8 mouse cellular contexts compared by ENCODE assay signal in the genomic region with DNA sequence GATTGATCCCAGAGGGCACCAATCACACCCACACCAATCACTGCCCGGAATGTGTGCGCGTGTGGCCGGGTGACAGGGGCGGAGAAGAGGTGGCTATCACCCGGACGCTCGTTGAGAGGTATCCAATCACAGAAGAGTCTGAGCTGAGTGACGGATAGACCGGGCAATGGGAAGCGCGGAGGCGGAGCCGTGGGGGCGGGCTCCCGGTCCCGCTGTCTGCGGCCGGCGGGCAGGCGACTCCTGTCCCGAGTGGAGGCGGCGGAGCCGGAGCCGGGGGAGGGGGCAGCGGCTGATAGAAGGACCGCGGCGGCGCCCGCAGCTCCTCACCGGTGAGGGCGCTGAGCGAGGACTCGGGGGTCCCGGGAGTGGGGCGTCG. TPM values are rescaled to one million over a fixed set of nuclear protein-coding genes. Genes with fewer than 3 reads are reported as not detected.
A peak's percentile ranks its signal among the peaks of the same experiment; 100 is the strongest.
DNase-seq lines count a peak whose midpoint lies in the region; ATAC-seq lines count a peak whose summit lies in the region.

A gene (plus strand): TSS at position 139 of the 376 bp plus-strand sequence.

- DNase-seq in adrenal gland, adult 18-20 months (ENCODE audit: low spot score in 2 of 2) = peak; percentile 97
- DNase-seq in embryo, embryonic 11 days = peak; percentile 95
- peak; percentile 99 for DNase-seq in gastrocnemius, postnatal 25 days
- peak; percentile 98 for DNase-seq in intestine, embryonic 14.5 days (ENCODE audit: low spot score)
- DNase-seq in left cerebral cortex, postnatal 14 days (ENCODE audit: low spot score in 2 of 2) = peak; percentile 99
- peak; percentile 97 for DNase-seq in mesoderm, embryonic 11.5 days (ENCODE audit: low read depth, low spot score)
- peak; percentile 98 to 99 for DNase-seq in right cerebral cortex, postnatal 36 days (ENCODE audit: low spot score in 2 of 2)
- DNase-seq in yolk sac, embryonic 10.5 days (ENCODE audit: low spot score) = peak; percentile 94

- under 1% methylated on average over 39 of the region's 39 CpGs for WGBS in intestine, embryonic 14.5 days

- peak within 1 kb of the TSS; percentile 78 for H3K4me3 ChIP-seq in intestine, embryonic 14.5 days (ENCODE audit: low read depth, low read length)

- peak within 1 kb of the TSS; percentile 87 for H3K27ac ChIP-seq in intestine, embryonic 14.5 days (ENCODE audit: low read depth)

- H3K36me3 ChIP-seq in intestine, embryonic 14.5 days (ENCODE audit: control insufficient read depth, insufficient read depth, low read length) = no peaks in the 10 kb centered on the region

- no peaks in the 10 kb centered on the region for H3K9me3 ChIP-seq in intestine, embryonic 14.5 days (ENCODE audit: control insufficient read depth, low read length)

- peak within 1 kb of the TSS; percentile 93 for H3K9ac ChIP-seq in intestine, embryonic 14.5 days (ENCODE audit: low read length)

- peak within 1 kb of the TSS; percentile 52 for H3K4me2 ChIP-seq in intestine, embryonic 14.5 days (ENCODE audit: low read length)

- peaks cover 12% of the 10 kb centered on the region; the same call in 1 of the 2 replicates for H3K27me3 ChIP-seq in intestine, embryonic 14.5 days (replicated peaks; ENCODE audit: control insufficient read depth, insufficient read depth, low read length)

- H3K4me1 ChIP-seq in intestine, embryonic 14.5 days (replicated peaks; ENCODE audit: control insufficient read depth, insufficient read depth, low read length) = peaks cover 16% of the 10 kb centered on the region

- ATAC-seq in intestine, embryonic 14.5 days (replicated peaks; ENCODE audit: low FRiP score, low TSS enrichment, low read depth) = peak; percentile 96

- intact Hi-C loops in left cerebral cortex, postnatal 14 days (cut with DNase I) = loop anchor here (5.0 kb wide), 1 partner anchor 72 kb away; no protein-coding TSS in a partner anchor

RNA-seq across cellular contexts. Expression of the gene that starts here (rescaled TPM):
- 10 to 100 TPM; 17.0 to 24.2 TPM for total RNA-seq in adrenal gland, adult 18-20 months (2021)
- 100 to 1,000 TPM; 143 to 183 TPM for total RNA-seq in gastrocnemius, postnatal 25 days (2021)
- 7.3 and 7.4 TPM in 2 replicates for polyA plus RNA-seq in intestine, embryonic 14.5 days (2014; fragmentation: Nextera tagmentation; extraction: Ambion mirVana)
- 100 to 1,000 TPM; 225 to 284 TPM for total RNA-seq in left cerebral cortex, postnatal 14 days (2021)

Comparison
In these comparisons a context has a peak if more than half of its experiments do, and no peak if none do; other contexts are left out.
1. Peak in every context shown above with its lines: DNase-seq, ATAC-seq, H3K4me3 ChIP-seq and H3K27ac ChIP-seq.
2. RNA of the gene that starts here (total RNA-seq): 225 to 284 TPM in left cerebral cortex, postnatal 14 days and 143 to 183 TPM in gastrocnemius, postnatal 25 days; 17.0 to 24.2 TPM in adrenal gland, adult 18-20 months; every median in the first group is over 4 times any median in the second.